Mouse (Mus musculus): ENCODE measurements around the gene Ranbp2.

DNA sequence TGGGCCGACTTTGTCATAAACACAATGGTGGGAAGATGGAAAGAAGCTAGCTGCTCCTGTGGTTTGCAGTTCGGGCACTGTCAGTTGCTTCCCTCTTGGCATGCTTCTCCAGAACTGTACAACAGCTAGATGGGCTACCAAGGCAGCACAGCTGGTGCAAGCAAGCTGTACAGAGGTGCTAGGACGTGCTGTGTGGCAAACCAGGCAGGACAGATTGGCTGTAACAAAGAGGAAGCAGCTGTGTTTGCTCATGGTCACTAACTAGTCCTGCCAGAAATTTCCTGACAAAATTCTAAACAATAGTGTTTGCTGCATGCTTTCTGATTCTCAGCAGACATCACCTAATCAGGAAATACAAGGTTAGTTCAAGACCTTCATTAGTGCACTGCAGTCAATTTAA is 30.0 kb upstream of the Ranbp2 start:
- TF ChIP-seq CTCF (IDR thresholded peaks at IDR 0.05; ENCODE audit: insufficient read depth, low read depth, low read length) = no peak
- no peak for TF ChIP-seq POLR2A (IDR thresholded peaks at IDR 0.05; ENCODE audit: insufficient read depth, low read depth, low read length)
